Mouse (Mus musculus) testis, adult 2 months (tissue): ENCODE data around the gene Rras2. TPM values are rescaled to one million over a fixed set of nuclear protein-coding genes. Genes with fewer than 3 reads are reported as not detected.

Experiments
- H3K27ac ChIP-seq: fragments of 200-500 bp; 2 replicates; pipeline ENCODE4 v1.5.1; 2012; ENCODE audit warnings: low read depth, low read length; ENCODE audit not compliant: control insufficient read depth, insufficient read depth
- H3K27me3 ChIP-seq: fragments of 200-500 bp; 2 replicates; pipeline ENCODE4 v1.6.1; 2012; ENCODE audit warnings: mild to moderate bottlenecking, low read length, moderate library complexity; ENCODE audit not compliant: control insufficient read depth, insufficient read depth
- H3K36me3 ChIP-seq: fragments of 200-500 bp; 2 replicates; pipeline ENCODE4 v1.6.1; 2012; ENCODE audit warnings: mild to moderate bottlenecking, low read length; ENCODE audit not compliant: control insufficient read depth, insufficient read depth
- H3K4me1 ChIP-seq: fragments of 200-500 bp; 2 replicates; pipeline ENCODE4 v1.6.1; 2012; ENCODE audit warnings: low read length; ENCODE audit not compliant: control insufficient read depth, insufficient read depth
- H3K4me3 ChIP-seq: fragments of 200-500 bp; 2 replicates; pipeline ENCODE4 v1.5.1; 2012; ENCODE audit warnings: low read depth, mild to moderate bottlenecking, low read length, moderate library complexity, mixed read lengths; ENCODE audit not compliant: control insufficient read depth
- CTCF ChIP-seq: fragments of 200-500 bp; IDR thresholded peaks from 2 replicates; pipeline ENCODE4 v1.5.1; 2012; ENCODE audit warnings: low read depth, mild to moderate bottlenecking, inconsistent platforms, low read length, moderate library complexity; ENCODE audit not compliant: control insufficient read depth, insufficient read depth, insufficient replicate concordance
- POLR2A ChIP-seq: fragments of 200-500 bp; IDR thresholded peaks from 2 replicates; pipeline ENCODE4 v1.6.1; 2012; ENCODE audit warnings: low read depth, mild to moderate bottlenecking, inconsistent platforms, low read length, moderate library complexity; ENCODE audit not compliant: control insufficient read depth
- polyA plus RNA-seq: library from polyadenylated mRNA; depleted of rRNA; stranded (reverse); fragments of >200 nt; gene quantifications from 2 replicates; pipeline ENCODE4 v1.2.3, GENCODE M21; 2012; rRNA removed

Rras2 gene
- 4.9 and 5.4 TPM in 2 replicates for polyA plus RNA-seq

- TF ChIP-seq CTCF (no peak), POLR2A (peak; percentile 73)
- H3K27me3 ChIP-seq = no peaks in the 10 kb centered on the region
- H3K4me3 ChIP-seq = peak within 1 kb of the TSS; percentile 86
- no peaks in the 10 kb centered on the region for H3K36me3 ChIP-seq
- H3K4me1 ChIP-seq = peaks cover 7% of the 10 kb centered on the region
- peak within 1 kb of the TSS; percentile 40 for H3K27ac ChIP-seq
These were observed at the start of gene Rras2 for GRCm38 (mm10) chr7:114117444-114117905. Gene Rras2 (minus strand): TSS chr7:114117781.

- H3K27ac ChIP-seq = no peak overlapping the region
- H3K4me1 ChIP-seq = no peaks in the 10 kb centered on the region
- TF ChIP-seq POLR2A (no peak), CTCF (no peak)
- H3K36me3 ChIP-seq = no peaks in the 10 kb centered on the region
- no peaks in the 10 kb centered on the region for H3K27me3 ChIP-seq
- no peak overlapping the region for H3K4me3 ChIP-seq
These were observed 45.4 kb upstream of the Rras2 start for GRCm38 (mm10) chr7:114162975-114163374.

GRCm38 (mm10) chr7:114161101-114161500 is 43.5 kb upstream of the Rras2 start:
- no peaks in the 10 kb centered on the region for H3K27me3 ChIP-seq
- H3K4me3 ChIP-seq = no peak overlapping the region
- no peaks in the 10 kb centered on the region for H3K36me3 ChIP-seq
- no peak overlapping the region for H3K27ac ChIP-seq
- TF ChIP-seq CTCF = no peak
- no peak for TF ChIP-seq POLR2A
- H3K4me1 ChIP-seq = no peaks in the 10 kb centered on the region

- Histone ChIP-seq H3K36me3 (no peaks in the 10 kb centered on the region), H3K4me3 (no peak overlapping the region), H3K4me1 (no peaks in the 10 kb centered on the region), H3K27ac (no peak overlapping the region), H3K27me3 (no peaks in the 10 kb centered on the region)
- TF ChIP-seq CTCF (no peak), POLR2A (no peak)
These were observed 40.2 kb upstream of the Rras2 start for GRCm38 (mm10) chr7:114157716-114158278.

GRCm38 (mm10) chr7:114156364-114156763 is 38.8 kb upstream of the Rras2 start:
- no peaks in the 10 kb centered on the region for H3K4me1 ChIP-seq
- TF ChIP-seq POLR2A (no peak), CTCF (no peak)
- no peaks in the 10 kb centered on the region for H3K36me3 ChIP-seq
- H3K4me3 ChIP-seq = no peak overlapping the region
- no peaks in the 10 kb centered on the region for H3K27me3 ChIP-seq
- no peak overlapping the region for H3K27ac ChIP-seq

- H3K4me1 ChIP-seq = no peaks in the 10 kb centered on the region
These were observed 37.7 kb upstream of the Rras2 start for GRCm38 (mm10) chr7:114155053-114155865.

GRCm38 (mm10) chr7:114151036-114151780 is 33.6 kb upstream of the Rras2 start:
- H3K27me3 ChIP-seq = no peaks in the 10 kb centered on the region
- H3K27ac ChIP-seq = no peak overlapping the region
- no peak for TF ChIP-seq POLR2A
- no peaks in the 10 kb centered on the region for H3K4me1 ChIP-seq
- no peaks in the 10 kb centered on the region for H3K36me3 ChIP-seq
- no peak overlapping the region for H3K4me3 ChIP-seq

More at GRCm38 (mm10) chr7:114155053-114155865, 37.7 kb upstream of the Rras2 start:
- Histone ChIP-seq H3K4me3 (no peak overlapping the region), H3K27me3 (no peaks in the 10 kb centered on the region), H3K36me3 (no peaks in the 10 kb centered on the region), H3K27ac (no peak overlapping the region)
- no peak for TF ChIP-seq POLR2A
